Mouse (Mus musculus): ENCODE results near the gene Tmigd3.

GRCm38 (mm10) chr3:105872034-105872433, 1.3 kb downstream of the Tmigd3 start:
- TF ChIP-seq POLR2A (IDR thresholded peaks at IDR 0.05; ENCODE audit: insufficient read depth, low read depth, low read length) (no peak), CTCF (IDR thresholded peaks at IDR 0.05) (no peak)

Measured in heart, adult 2 months (tissue).